Mouse (Mus musculus) myocyte (in vitro differentiated cells): ENCODE results near the gene Vwa8.

Source experiments
- CEBPB ChIP-seq: IDR thresholded peaks from 2 replicates; pipeline ENCODE4 v1.6.1; 2011; ENCODE audit warnings: mild to moderate bottlenecking, moderate library complexity; ENCODE audit not compliant: poor library complexity, insufficient read depth, severe bottlenecking
- E2F4 ChIP-seq: IDR thresholded peaks from one replicate; pipeline ENCODE4 v1.6.1; 2011; ENCODE audit warnings: mild to moderate bottlenecking, control low read depth, moderate library complexity; ENCODE audit not compliant: insufficient read depth
- MAX ChIP-seq: IDR thresholded peaks from one replicate; pipeline ENCODE4 v1.6.1; 2011; ENCODE audit warnings: low read depth, mild to moderate bottlenecking, control low read depth
- MYOD1 ChIP-seq, 3 experiments: IDR thresholded peaks; one replicate each; pipeline ENCODE4 v1.6.1; 2011; ENCODE audit warnings: control low read depth in 2 of 3, low read depth in 2 of 3, mild to moderate bottlenecking in 2 of 3, moderate library complexity in 1 of 3; ENCODE audit not compliant: insufficient read length in 2 of 3, control insufficient read depth in 1 of 3
- MYOG ChIP-seq, 3 experiments: IDR thresholded peaks; one replicate each; pipeline ENCODE4 v1.6.1; 2011; ENCODE audit warnings: control low read depth in 2 of 3, low read depth in 2 of 3, mild to moderate bottlenecking in 2 of 3; ENCODE audit not compliant: insufficient read length in 2 of 3, control insufficient read depth in 1 of 3, insufficient read depth in 1 of 3
- POLR2A ChIP-seq: IDR thresholded peaks from one replicate; pipeline ENCODE4 v1.6.1; 2011; ENCODE audit warnings: low read depth, mild to moderate bottlenecking, control low read depth, moderate library complexity; ENCODE audit not compliant: insufficient read length
- POLR2AphosphoS2 ChIP-seq: IDR thresholded peaks from one replicate; pipeline ENCODE4 v1.6.1; 2011; ENCODE audit warnings: low read depth, control low read depth; ENCODE audit not compliant: insufficient read length
- REST ChIP-seq: IDR thresholded peaks from one replicate; pipeline ENCODE4 v1.6.1; 2011; ENCODE audit warnings: mild to moderate bottlenecking, control low read depth, moderate library complexity; ENCODE audit not compliant: insufficient read depth, insufficient read length
- SRF ChIP-seq: IDR thresholded peaks from one replicate; pipeline ENCODE4 v1.6.1; 2011; ENCODE audit warnings: low read depth; ENCODE audit not compliant: control insufficient read depth, insufficient read length
- TCF12 ChIP-seq: IDR thresholded peaks from one replicate; pipeline ENCODE4 v1.6.1; 2011; ENCODE audit warnings: mild to moderate bottlenecking, control low read depth; ENCODE audit not compliant: poor library complexity, insufficient read depth, severe bottlenecking
- TCF3 ChIP-seq: IDR thresholded peaks from one replicate; pipeline ENCODE4 v1.6.1; 2011; ENCODE audit warnings: low read depth, control low read depth; ENCODE audit not compliant: insufficient read length
- USF1 ChIP-seq: IDR thresholded peaks from one replicate; pipeline ENCODE4 v1.6.1; 2011; ENCODE audit warnings: low read depth, mild to moderate bottlenecking, control low read depth, moderate library complexity

DNA sequence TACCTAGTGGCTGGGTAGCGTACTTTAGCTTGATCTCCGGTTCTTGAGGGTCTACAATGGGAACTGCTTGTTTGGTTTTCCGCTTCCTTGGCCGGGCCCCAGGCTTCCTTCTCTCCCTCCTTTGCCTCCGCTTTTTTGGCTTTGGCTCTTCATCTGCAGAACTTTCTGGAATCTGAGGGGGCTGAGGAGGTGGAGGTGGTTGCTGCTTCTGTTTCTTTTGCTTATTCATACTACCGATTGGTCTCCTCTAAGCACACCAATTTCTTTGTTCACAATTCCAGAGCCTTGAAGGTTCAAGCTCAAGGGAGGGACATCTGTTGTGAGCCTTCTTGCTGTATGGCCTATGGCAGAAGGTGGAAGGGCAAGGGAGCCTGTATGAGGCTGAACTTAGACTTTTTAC is 365.3 kb downstream of the Vwa8 start:
- TF ChIP-seq TCF12: no peak
- TF ChIP-seq POLR2AphosphoS2: no peak
- no peak for TF ChIP-seq USF1
- no peak for TF ChIP-seq POLR2A
- no peak for TF ChIP-seq MYOD1 (IDR thresholded peaks at IDR 0.05; ENCODE audit: control insufficient read depth in 1 of 3, insufficient read length in 2 of 3, low read depth in 2 of 3)
- no peak for TF ChIP-seq MAX
- no peak for TF ChIP-seq E2F4
- no peak for TF ChIP-seq REST
- no peak for TF ChIP-seq MYOG (IDR thresholded peaks at IDR 0.05; ENCODE audit: control insufficient read depth in 1 of 3, insufficient read depth in 1 of 3, insufficient read length in 2 of 3, low read depth in 2 of 3)
- no peak for TF ChIP-seq SRF
- no peak for TF ChIP-seq TCF3
- TF ChIP-seq CEBPB: no peak
